Mouse (Mus musculus): ENCODE measurements at regions not wholly inside any gene's neighbourhood (a gene's known extent, or its start where the extent isn't known, plus 50 kb on each side); places are given as distances from the start of the nearest gene placed in this dataset.

- no peak for TF ChIP-seq CTCF (IDR thresholded peaks at IDR 0.05; ENCODE audit: low read depth)
- TF ChIP-seq EP300 (IDR thresholded peaks at IDR 0.05; ENCODE audit: low read depth): no peak
Observed at GRCm38 (mm10) chr16:29964563-29964962, 99.6 kb upstream of the Hes1 start.
